Comparison of ENCODE assay signal across 15 mouse cellular contexts in genomic region chr19:7533891-7534290, GRCm38 (mm10). TPM values are rescaled to one million over a fixed set of nuclear protein-coding genes. Genes with fewer than 3 reads are reported as not detected.
DNase-seq lines count a peak whose midpoint lies in the region; ATAC-seq and TF ChIP-seq lines count a peak whose summit lies in the region.
"Had no signal": no experiment of that assay in that cellular context is flagged by ENCODE, and none has a peak within 500 bp of the region (broad histone marks: within the 10 kb centered on the region; RNA-seq: fewer than 3 reads in every experiment).

No protein-coding gene starts in this region.

- no peak for TF ChIP-seq CTCF in forebrain, postnatal 0 days (IDR thresholded peaks at IDR 0.05; ENCODE audit: low read depth)
- no peak for TF ChIP-seq CTCF in lung, embryonic 14.5 days (IDR thresholded peaks at IDR 0.05; ENCODE audit: low read depth)
- no peak for TF ChIP-seq CTCF in gastrocnemius, adult 2 months (IDR thresholded peaks at IDR 0.05)

- 50% methylated on average over 5 of the region's 5 CpGs for WGBS in forebrain, postnatal 0 days
- 93% methylated on average over 5 of the region's 5 CpGs for WGBS in forebrain, embryonic 10.5 days
- WGBS in lung, embryonic 14.5 days, result 82% methylated on average over 5 of the region's 5 CpGs

- H3K9ac ChIP-seq in forebrain, postnatal 0 days, result no peak overlapping the region
- H3K9ac ChIP-seq in lung, embryonic 14.5 days, result no peak overlapping the region
- H3K9ac ChIP-seq: embryonic facial prominence, embryonic 12.5 days; heart, embryonic 12.5 days; limb, embryonic 15.5 days had no signal

- H3K4me3 ChIP-seq in forebrain, postnatal 0 days (ENCODE audit: low read depth, low read length), result no peak overlapping the region
- no peak overlapping the region for H3K4me3 ChIP-seq in forebrain, embryonic 10.5 days
- H3K4me3 ChIP-seq in lung, embryonic 14.5 days (ENCODE audit: low read depth, low read length), result no peak overlapping the region
- H3K4me3 ChIP-seq in gastrocnemius, adult 2 months, result no peak overlapping the region
- H3K4me3 ChIP-seq: embryonic facial prominence, embryonic 12.5 days; heart, embryonic 12.5 days; limb, embryonic 15.5 days had no signal

- no peak overlapping the region for H3K4me2 ChIP-seq in forebrain, postnatal 0 days (ENCODE audit: low read depth)
- H3K4me2 ChIP-seq in lung, embryonic 14.5 days, result no peak overlapping the region
- H3K4me2 ChIP-seq: embryonic facial prominence, embryonic 12.5 days; heart, embryonic 12.5 days; limb, embryonic 15.5 days had no signal

- ATAC-seq in forebrain, postnatal 0 days, result no peak
- ATAC-seq in lung, embryonic 14.5 days (ENCODE audit: insufficient read depth), result no peak
- ATAC-seq: intestine, postnatal 0 days had no signal

- H3K27me3 ChIP-seq in forebrain, postnatal 0 days (ENCODE audit: insufficient read depth, low read length), result no peaks in the 10 kb centered on the region
- no peaks in the 10 kb centered on the region for H3K27me3 ChIP-seq in forebrain, embryonic 10.5 days (ENCODE audit: poor library complexity, severe bottlenecking)
- H3K27me3 ChIP-seq in lung, embryonic 14.5 days (ENCODE audit: insufficient read depth, low read length), result no peaks in the 10 kb centered on the region
- H3K27me3 ChIP-seq: embryonic facial prominence, embryonic 12.5 days; heart, embryonic 12.5 days; limb, embryonic 15.5 days had no signal

- peak; percentile 12 for DNase-seq in forebrain, postnatal 0 days
- no peak for DNase-seq in forebrain, embryonic 10.5 days (ENCODE audit: extremely low spot score, low spot score)
- peak; percentile 17 for DNase-seq in lung, embryonic 14.5 days
- no peak for DNase-seq in lung, postnatal 36 days
- peak; percentile 23 for DNase-seq in cerebellum, adult 11-12 months
- peak; percentile 13 to 45 for DNase-seq in cerebellum, postnatal 25 days
- no peak for DNase-seq in gastrocnemius, adult 2 months
- DNase-seq: heart, postnatal 4 days; lung, adult 2 months; right cerebral cortex, postnatal 4 days; thymus, adult 2 months had no signal

- H3K27ac ChIP-seq in forebrain, postnatal 0 days (ENCODE audit: low read depth, low read length), result no peak overlapping the region
- H3K27ac ChIP-seq in forebrain, embryonic 10.5 days, result no peak overlapping the region
- H3K27ac ChIP-seq in lung, embryonic 14.5 days (ENCODE audit: low read depth), result no peak overlapping the region
- no peak overlapping the region for H3K27ac ChIP-seq in gastrocnemius, adult 2 months
- H3K27ac ChIP-seq: embryonic facial prominence, embryonic 12.5 days; limb, embryonic 15.5 days had no signal

- intact Hi-C loops in gastrocnemius, adult 2 months (cut with DNase I), result no loop called here

- no peaks in the 10 kb centered on the region for H3K4me1 ChIP-seq in forebrain, postnatal 0 days (ENCODE audit: insufficient read depth)
- no peaks in the 10 kb centered on the region for H3K4me1 ChIP-seq in forebrain, embryonic 10.5 days
- H3K4me1 ChIP-seq in lung, embryonic 14.5 days (ENCODE audit: insufficient read depth), result no peaks in the 10 kb centered on the region
- H3K4me1 ChIP-seq: embryonic facial prominence, embryonic 12.5 days; heart, embryonic 12.5 days; limb, embryonic 15.5 days had no signal

- H3K9me3 ChIP-seq in forebrain, postnatal 0 days (ENCODE audit: low read length), result no peaks in the 10 kb centered on the region
- no peaks in the 10 kb centered on the region for H3K9me3 ChIP-seq in forebrain, embryonic 10.5 days
- no peaks in the 10 kb centered on the region for H3K9me3 ChIP-seq in lung, embryonic 14.5 days (ENCODE audit: low read depth, low read length)
- H3K9me3 ChIP-seq: embryonic facial prominence, embryonic 12.5 days; heart, embryonic 12.5 days; limb, embryonic 15.5 days had no signal

- peaks cover 37% of the 10 kb centered on the region for H3K36me3 ChIP-seq in forebrain, postnatal 0 days (ENCODE audit: insufficient read depth)
- H3K36me3 ChIP-seq in forebrain, embryonic 10.5 days (replicated peaks), result peaks cover 51% of the 10 kb centered on the region
- H3K36me3 ChIP-seq in lung, embryonic 14.5 days (ENCODE audit: insufficient read depth), result peaks cover 62% of the 10 kb centered on the region

RNA-seq across cellular contexts. Expression of gene Pla2g16, which starts 23.4 kb away (rescaled TPM):
- 4.8 and 6.6 TPM in 2 replicates for total RNA-seq in forebrain, postnatal 0 days (2014; rRNA removed)
- polyA plus RNA-seq in forebrain, postnatal 0 days (2015; fragmentation: Nextera tagmentation; extraction: Ambion mirVana), result 6.0 and 6.5 TPM in 2 replicates
- polyA plus RNA-seq in forebrain, embryonic 10.5 days (2016; fragmentation: Nextera tagmentation; extraction: Ambion mirVana), result 5.7 and 6.9 TPM in 2 replicates
- polyA plus RNA-seq in lung, embryonic 14.5 days (2014; fragmentation: Nextera tagmentation; extraction: Ambion mirVana), result 10.4 and 12.5 TPM in 2 replicates
- total RNA-seq in gastrocnemius, adult 2 months (2021), result 100 to 1,000 TPM in 1 of 2 experiments, 10 to 100 TPM in 1; 94.3 to 127 TPM

RNA-seq across cellular contexts. Expression of gene Atl3, which starts 40.1 kb away (rescaled TPM):
- total RNA-seq in forebrain, postnatal 0 days (2014; rRNA removed), result 15.9 and 18.3 TPM in 2 replicates
- polyA plus RNA-seq in forebrain, postnatal 0 days (2015; fragmentation: Nextera tagmentation; extraction: Ambion mirVana), result 2.0 and 4.2 TPM in 2 replicates
- polyA plus RNA-seq in forebrain, embryonic 10.5 days (2016; fragmentation: Nextera tagmentation; extraction: Ambion mirVana), result 7.3 and 7.8 TPM in 2 replicates
- 20.8 and 25.0 TPM in 2 replicates for polyA plus RNA-seq in lung, embryonic 14.5 days (2014; fragmentation: Nextera tagmentation; extraction: Ambion mirVana)
- total RNA-seq in gastrocnemius, adult 2 months (2021), result 1 to 10 TPM; 7.8 to 8.5 TPM

RNA-seq across cellular contexts. Expression of gene Rtn3, which starts 50.8 kb away (rescaled TPM):
- total RNA-seq in forebrain, postnatal 0 days (2014; rRNA removed), result 300 and 363 TPM in 2 replicates
- polyA plus RNA-seq in forebrain, postnatal 0 days (2015; fragmentation: Nextera tagmentation; extraction: Ambion mirVana), result 533 and 637 TPM in 2 replicates
- polyA plus RNA-seq in forebrain, embryonic 10.5 days (2016; fragmentation: Nextera tagmentation; extraction: Ambion mirVana), result 237 and 242 TPM in 2 replicates
- 107 and 112 TPM in 2 replicates for polyA plus RNA-seq in lung, embryonic 14.5 days (2014; fragmentation: Nextera tagmentation; extraction: Ambion mirVana)
- 10 to 100 TPM; 30.6 to 37.7 TPM for total RNA-seq in gastrocnemius, adult 2 months (2021)

Comparison
In these comparisons a context has a peak if more than half of its experiments do, and no peak if none do; other contexts are left out.
1. DNase-seq: peak in forebrain, postnatal 0 days (single experiment), lung, embryonic 14.5 days (single experiment), cerebellum, adult 11-12 months (single experiment) and cerebellum, postnatal 25 days (2 of 2); none in forebrain, embryonic 10.5 days (single experiment), lung, postnatal 36 days (single experiment) and gastrocnemius, adult 2 months (single experiment).